Mouse (Mus musculus): ENCODE results near the gene Cbfb.
A peak's percentile ranks its signal among the peaks of the same experiment; 100 is the strongest.

Cbfb gene

DNA sequence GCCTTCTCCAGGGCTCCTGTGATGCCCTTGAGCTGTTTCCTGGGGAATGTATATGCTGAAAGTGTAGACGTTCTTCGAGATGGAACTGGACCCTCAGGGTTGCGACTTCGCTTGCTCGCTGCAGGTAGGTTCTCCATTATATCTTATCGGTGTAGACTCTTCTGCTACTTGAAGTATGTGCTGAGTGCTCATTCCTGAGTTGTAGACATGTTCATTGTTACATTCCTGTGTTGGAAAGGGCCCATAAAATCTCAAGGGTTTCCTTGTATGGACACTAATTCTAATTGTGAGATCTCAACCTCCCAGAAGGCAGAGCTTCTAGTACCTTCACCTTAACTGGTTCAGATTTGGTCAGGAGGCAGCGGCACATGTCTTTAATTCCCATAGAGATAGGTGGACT lies 70.5 kb downstream of the Cbfb start:
- DNase-seq (ENCODE audit: low spot score in 2 of 2): no peak

DNA sequence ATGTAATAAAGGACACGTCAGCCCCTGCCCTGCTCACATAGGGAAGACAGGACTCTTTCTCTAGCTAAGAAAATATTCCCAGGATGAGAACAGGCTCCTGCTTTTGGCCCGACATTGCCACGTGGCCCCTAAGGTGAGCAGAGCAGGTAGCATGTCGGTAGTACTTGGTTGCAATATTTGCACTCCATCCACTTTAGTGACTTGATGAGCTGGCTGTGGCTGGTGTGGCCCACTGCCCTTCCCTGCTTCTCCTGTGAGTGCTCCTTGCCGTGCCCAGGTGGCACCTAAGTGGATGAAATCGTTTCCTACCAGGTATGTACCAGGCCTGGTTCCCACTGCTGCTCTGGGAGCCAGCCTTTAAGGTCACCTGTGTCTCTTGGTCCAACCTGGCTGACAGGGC lies 81.5 kb downstream of the Cbfb start:
- no peak for DNase-seq (ENCODE audit: low spot score in 2 of 2)

DNA sequence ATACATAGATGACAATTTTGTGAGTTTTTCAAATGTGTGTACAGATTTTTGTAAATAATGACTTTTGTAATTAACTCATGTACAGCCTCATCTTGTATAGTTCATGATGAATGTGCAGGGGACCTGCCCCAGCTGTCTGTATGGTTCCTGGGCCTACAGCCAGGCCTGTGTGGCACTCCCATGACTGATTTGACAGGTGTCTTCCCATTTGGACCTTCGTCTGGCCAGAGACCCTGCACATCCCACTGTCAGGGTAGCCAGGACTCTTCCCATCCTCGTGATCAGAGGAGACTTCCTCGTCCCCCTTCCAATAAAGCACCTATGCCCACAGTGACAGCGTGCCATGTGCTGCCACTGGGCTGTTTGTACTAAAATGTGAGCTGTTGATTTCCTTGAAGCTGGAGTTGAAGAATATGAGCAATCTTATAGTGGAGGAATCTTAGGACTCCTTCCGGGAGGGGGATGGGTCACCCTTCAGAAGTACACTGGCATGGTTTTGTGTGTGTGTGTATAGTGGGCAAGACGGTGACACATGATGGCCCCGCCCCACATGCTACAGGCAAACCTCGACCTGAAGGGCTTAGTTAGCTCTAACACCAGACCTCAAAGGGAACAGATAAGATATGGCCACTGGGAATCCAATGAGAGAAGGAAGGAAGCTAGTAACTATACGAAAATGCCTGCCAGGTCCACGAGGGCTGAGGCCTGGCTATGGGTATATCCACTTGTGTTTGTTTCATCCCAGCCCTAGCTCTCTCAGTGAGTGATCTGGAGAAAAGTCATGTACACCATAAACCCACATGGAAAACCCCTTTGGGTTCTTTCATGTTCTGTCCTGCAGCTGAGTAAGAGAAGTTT lies 82.4 kb downstream of the Cbfb start:
- no peak for DNase-seq (ENCODE audit: low spot score in 2 of 2)

DNA sequence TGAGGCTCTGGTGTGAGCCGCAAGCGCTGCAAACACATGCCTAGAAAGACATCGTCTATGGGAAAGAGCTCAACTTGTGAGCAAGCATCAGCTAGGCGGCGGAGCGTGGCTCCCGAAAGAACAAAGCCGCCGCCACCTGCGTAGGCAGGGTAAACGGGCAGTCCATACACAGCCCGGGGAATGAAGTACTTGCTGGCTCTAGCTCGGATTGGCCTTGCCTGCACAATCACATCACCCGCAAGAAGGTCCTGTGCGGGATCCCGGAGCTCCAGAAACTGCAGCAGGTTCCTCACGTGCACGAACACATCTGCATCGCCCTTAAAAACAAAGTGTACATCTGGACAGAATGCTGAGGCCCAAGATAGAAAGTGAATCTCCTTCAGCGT lies 83.3 kb downstream of the Cbfb start:
- DNase-seq (ENCODE audit: low spot score in 2 of 2): no peak

DNA sequence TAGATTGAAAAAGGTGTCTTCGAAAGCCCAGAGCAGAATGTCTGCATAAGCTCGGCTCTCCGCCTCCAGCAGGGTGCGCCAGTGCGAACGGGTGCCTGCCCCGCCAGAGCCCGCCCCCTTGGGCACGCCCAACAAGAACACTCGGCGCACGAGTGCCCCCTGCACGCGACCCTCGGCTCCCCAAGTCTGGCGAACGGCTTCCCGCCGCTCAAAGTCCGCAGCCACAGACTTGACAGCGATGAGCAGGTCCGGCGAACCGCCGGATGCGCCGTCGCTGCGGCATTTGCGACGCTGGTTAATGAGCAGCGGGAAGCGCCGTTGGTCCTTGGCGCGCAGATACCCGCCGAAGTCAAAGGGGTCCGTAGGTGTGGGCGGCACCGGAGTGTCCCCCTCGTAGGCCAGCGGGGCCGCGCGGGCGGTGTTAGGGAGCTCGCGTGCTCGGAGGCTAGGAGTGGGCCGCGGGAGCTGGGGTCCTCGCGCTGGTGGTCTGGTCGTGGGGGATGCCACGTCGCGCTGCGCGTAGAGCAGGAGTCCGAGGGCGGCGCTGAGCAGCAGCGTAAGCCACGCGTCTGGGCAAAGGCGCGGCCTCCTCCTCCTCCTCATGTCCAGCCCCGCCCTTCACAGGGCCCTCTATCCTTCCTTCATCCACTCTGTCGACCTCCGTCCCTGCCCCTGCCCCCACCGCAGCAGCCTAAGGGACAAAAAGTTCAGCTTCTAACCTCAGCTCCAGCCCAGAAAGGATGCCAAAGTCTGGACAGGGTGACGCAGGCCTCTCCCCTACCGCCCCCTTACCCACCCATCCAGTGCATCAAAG lies 83.9 kb downstream of the Cbfb start:
- DNase-seq (ENCODE audit: low spot score in 2 of 2): peak; percentile 79 to 86

DNA sequence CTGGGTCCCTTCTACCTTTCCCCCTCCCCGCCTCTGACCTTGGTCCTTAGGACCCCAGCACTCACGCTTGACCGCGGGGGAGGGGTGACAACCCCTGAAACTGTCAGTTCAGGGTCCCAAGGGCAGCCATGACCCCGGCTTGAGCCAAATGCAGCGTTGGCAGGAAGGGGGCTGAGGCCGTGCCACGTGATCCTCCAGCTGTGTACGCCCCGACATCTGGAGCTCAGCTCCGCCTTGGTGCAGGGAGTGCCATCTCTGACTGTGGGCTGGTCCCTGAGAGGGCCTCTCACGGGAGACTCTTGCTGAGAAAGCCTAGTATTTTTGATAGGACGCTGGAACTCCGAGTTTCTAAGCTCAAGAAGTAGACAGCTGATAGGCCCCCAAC lies 84.5 kb downstream of the Cbfb start, which contains the start of gene B3gnt9:
B3gnt9 (minus strand) TSS at position 188 of the 385 bp plus-strand sequence.
- peak; percentile 85 to 88 for DNase-seq (ENCODE audit: low spot score in 2 of 2)

DNA sequence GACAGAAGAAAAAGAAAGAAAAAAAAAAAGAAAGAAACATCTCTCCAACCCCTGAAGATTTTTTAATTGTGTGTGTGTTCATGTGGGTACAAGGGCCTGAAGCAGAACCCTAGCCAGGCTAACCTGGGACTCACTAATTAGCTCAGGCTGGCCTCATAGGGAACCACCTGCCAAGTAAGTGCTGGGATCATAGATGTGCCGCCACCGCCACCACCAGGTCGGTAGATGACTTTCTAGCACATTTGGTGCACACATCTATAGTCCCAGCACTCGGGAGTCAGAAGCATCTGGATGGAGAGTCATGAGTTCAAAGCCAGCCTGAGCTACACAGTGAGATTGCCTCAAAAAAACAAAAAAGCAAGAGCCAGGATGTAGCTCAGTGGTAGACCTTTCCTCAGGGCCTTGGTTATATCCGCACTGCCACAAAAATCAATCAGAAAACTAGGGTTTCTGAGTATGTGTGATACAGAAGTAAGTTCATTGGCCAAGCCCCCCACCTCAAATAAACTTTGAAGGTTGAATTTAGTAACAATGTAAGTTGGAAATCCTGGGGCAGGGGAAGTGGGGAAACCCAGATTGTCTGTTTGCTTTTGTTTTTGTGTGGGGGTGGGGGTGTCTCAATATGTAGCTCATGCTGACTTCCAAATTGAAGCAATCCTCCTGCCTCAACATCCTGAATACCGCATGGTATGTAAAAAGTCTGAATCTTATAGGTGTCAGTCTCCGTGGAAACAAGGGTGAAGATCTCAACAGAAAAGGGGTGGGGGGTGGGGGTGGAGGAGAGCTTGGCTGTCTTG lies 87.0 kb downstream of the Cbfb start:
- no peak for DNase-seq (ENCODE audit: low spot score in 2 of 2)

DNA sequence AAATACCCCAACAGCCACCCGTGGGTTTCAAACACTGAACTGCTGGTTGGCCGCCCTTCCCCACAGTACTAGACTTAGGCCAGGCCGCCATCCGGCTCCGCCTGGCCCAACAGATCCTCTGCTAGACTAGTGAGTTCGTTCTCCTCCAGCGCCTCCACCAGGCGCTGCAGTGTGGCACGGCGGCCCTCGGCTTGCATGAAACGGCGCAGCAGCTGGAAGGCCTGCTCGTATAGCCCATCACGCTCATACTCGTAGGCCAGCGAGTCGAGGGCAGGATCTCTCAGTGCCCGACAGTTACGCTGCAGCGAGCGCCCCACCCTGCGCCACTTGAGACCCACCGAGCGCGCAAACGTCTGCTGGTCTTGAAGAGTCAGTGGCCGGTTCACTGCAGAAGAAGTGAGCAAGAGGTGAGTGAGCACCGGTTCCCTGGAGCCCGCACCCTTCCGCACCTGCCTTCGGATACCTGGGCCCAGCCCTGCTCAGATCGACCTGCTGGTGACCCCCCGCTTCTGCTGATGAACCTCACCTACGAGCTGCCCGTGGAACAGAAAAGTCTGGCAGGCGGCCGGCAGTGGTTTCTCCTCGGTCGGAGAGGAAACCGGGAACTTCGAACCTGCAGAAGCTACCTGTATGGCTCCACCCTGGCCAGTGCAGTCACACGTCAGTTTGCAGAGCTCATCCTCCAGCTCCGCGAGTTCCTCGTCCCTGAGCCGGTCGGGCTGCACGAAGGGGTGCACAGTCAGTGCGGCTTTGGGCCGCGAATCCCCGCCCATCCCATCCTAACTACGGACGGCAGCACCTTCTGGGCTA lies 88.6 kb downstream of the Cbfb start:
- no peak for DNase-seq (ENCODE audit: low spot score in 2 of 2)

DNA sequence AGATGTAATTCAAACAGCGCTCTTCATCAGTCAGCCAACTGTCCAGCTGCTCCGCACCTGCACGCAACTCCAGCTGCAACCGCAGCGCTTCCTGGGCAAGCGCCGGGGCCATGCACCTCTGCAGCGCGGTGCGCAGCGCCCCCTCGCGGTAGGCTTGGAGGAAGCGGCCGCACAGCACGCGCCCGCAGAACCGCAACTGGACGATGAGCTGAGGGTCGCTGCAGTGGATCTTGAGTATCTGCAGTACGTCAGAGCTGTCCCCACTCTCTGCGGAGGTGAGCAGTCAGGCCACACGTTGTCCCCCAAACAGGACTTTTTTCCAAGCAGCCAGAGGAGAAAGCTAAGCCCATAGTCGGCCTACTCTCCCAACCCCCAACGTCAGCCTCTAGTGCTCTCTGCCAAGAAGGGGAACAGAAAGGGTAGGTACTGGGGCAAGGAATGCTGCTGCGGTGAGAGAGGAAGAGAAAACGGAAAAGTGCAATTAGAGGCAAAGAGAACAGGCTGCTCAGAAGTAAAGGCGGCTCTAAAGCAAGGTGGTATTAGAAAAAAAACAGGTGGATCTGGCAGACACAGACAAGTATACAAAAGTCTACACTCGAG lies 89.3 kb downstream of the Cbfb start:
- DNase-seq (ENCODE audit: low spot score in 2 of 2): peak in 1 of 2 experiments; percentile 54

DNA sequence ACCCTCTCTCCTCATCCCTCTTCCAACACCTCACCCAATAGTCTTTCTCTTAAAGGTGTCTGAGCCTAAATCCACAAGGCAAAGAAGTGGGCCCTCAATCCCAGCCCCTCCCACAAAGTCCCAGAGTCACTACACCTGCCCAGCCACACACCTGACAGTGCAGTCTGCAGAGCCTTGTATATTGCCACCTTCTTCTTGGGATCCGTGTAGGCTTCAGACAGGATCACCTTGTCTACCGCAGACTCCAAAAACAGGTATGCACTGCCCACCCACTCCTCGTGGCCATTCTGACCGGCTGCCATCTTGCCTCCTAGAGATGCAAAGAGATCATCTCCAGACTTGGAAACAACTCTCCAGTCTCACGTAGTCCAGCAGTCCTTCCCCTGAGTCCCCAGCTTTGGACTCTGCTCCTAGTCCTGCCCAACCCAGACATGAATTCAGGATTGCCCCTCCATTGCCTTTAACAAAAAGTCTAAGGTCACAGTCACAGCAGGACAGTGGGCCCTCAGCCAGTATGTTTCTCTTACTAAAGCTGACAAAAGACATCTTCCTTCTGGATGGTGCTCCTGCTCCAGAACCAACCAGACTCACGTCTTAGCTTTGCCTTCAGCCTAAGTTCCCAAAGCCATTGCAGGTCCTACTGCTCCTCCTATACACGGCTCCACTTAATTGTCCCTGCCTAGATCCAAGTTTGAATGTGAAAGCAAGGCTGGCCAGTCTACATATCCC lies 90.1 kb downstream of the Cbfb start:
- no peak for DNase-seq (ENCODE audit: low spot score in 2 of 2)

DNA sequence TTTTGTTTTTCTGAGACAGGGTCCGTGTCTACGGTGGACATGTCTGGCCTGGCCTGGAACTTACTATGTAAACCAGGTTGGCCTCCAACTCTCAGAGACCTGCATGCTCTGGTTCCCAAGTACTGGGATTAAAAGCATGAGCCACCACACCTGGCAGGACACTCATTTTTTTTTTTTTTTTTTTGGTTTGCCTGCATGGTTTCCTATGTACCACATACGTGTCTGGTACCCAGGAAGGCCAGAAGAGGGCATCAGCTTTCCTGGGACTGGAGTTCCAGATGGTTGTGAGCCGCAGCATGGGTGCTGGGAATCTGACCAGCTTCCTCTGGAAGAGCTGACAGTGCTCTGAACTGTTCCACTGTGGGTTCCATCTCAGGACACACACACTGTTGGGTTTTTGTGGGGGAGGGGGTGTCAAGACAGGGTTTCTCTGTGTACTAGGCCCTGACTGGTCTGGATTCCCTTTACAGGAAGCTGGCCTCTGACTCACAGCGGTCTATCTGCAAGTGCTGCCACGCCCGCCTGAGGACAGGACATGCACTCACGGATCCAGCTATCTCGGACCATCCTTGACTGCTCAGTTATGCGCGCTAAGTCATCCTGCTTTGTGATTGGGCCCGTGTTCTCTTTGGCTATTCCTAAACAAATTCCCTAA lies 91.0 kb downstream of the Cbfb start:
- DNase-seq (ENCODE audit: low spot score in 2 of 2): no peak

DNA sequence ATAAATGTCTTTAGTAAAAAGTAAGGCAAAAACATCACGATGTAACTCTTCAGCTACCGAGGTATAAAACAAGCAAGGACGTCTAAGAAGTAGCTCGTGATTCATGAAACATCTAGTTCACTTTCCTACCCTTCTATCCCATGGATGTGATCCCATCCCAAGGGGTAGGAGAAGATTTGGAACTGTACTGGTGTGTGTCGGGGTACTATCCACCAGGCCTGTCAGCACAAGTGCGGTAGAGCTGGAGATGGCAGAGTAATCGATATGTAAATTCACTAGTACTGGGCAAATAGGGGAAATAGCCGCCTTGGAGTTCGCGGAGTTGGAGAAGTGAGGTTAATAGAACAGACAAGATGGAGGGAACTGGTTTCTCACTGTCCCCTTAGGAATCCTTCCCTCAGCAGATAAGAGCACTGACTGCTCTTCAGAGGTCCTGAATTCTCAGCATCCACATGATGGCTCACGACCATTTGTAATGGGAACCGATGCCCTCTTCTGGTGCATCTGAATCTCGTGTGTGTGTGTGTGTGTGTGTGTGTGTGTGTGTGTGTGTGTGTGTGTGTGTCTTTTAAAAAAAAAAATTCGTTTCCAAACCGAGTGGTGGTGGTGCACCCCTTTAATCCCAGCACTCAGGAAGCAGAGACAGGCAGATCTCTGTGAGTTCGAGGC lies 92.9 kb downstream of the Cbfb start:
- DNase-seq (ENCODE audit: low spot score in 2 of 2): no peak

DNA sequence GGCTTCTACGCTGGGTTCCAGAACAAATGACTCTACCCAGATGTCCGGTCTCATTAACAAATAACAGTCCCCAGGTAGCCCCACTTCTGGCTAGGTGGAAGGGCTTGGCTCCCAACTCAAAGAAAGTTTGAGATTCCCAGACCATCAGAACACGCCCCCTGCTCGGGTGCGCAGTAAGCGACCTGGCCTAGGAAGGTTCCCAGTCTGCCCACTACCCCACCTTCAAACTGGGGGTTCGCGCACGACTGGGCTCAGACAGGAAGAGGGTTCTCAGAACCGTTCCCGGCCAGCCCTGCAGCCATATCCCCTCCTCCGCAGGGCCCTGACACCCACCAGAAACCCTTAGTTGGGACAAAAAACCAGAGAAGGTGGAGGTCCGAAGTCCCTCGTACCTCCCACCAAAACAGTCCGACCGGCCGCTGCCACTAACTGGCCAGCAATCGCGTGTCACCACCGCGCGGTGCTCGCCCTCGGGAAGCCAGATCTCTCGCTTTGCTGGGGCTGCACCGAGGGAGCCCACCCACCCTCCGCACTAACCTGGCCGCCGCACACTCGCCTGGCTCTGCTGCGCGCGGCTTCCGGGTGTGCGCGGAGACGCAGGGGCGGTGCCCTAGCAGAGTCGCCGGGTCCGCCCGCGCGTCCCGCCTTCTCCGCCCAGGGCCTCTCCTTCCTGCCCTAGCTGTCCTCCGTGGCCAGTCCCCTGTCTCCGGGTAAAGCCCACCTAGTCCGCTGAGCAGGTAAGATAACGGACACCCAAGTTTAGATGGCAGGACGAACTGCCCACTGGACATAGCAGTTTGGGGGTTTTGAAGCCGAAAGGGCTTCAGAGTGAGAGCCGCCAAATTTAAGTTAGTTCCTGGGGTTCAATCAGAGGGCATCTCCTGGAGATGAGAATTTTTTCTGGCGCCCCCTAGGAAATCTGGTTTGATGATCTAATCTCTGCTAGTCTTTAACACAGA lies 93.8 kb downstream of the Cbfb start, which contains the start of the genes Tradd and Fbxl8:
Tradd (minus strand) TSS at position 586 of the 959 bp plus-strand sequence.
Fbxl8 (plus strand) TSS at position 625 of the 959 bp plus-strand sequence.
- peak; percentile 80 to 83 for DNase-seq (ENCODE audit: low spot score in 2 of 2)

DNA sequence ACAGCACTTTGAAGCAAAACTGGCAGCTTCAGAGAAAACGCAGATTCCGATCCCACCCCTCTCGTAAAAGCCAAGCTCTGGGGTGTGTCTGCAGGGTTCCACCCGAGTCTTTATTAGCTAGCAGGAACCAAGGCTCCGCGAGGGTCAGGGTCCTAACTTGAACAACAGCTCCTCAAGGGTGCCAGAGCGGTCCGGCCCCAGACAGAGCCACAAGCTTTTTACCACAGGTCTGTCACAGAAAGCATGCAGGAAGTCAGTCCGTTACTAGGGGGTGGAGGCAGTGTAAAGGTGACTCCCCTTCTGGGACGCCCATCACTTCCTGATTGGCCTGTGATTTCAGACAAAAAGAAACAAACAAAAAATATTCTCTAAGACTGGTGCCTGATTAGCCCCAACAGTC lies 94.7 kb downstream of the Cbfb start:
- DNase-seq (ENCODE audit: low spot score in 2 of 2): no peak

DNA sequence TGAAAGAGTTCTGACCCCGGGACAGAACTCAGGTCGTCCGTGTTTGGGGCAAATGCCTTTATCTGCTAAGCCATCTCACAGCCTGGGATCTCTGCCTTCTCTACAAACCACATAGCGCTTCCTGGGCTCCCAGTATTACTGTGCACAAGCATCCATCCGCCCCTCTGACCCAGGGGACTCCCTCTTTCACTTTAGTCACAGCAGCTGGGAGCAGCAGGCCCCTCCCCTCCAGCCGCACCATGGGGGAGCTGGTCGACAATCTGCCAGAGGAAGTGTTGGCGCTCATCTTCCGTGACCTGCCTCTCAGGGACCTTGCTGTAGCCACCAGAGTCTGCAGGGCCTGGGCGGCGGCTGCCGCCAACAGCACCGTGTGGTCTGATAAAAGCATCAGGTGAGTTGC lies 96.3 kb downstream of the Cbfb start:
- no peak for DNase-seq (ENCODE audit: low spot score in 2 of 2)
